Mouse (Mus musculus) intestine, postnatal 0 days (tissue): ENCODE data around the gene Elmod1. TPM values are rescaled to one million over a fixed set of nuclear protein-coding genes. Genes with fewer than 3 reads are reported as not detected.
A peak's percentile ranks its signal among the peaks of the same experiment; 100 is the strongest.
"Not testable (repeated sequence)": the region's sequence is repeated elsewhere in the genome, so short reads cannot be mapped to it uniquely, and the experiment has no call there.

Experiments used
- ATAC-seq: fragments of 200-750 bp; cut with Nextera tagmentation; 2 replicates; pipeline ENCODE4 v1.8.0; 2017; ENCODE audit warnings: mild to moderate bottlenecking, moderate TSS enrichment, moderate library complexity
- H3K27ac ChIP-seq: fragments of 300-500 bp; sonication (generic); 2 replicates; pipeline ENCODE4 v1.5.1; 2014; ENCODE audit warnings: mild to moderate bottlenecking, low read depth, low read length, moderate library complexity
- H3K27me3 ChIP-seq: fragments of 300-500 bp; sonication (generic); replicated peaks from 2 replicates; pipeline ENCODE4 v1.6.1; 2014; ENCODE audit warnings: low read length, mixed read lengths; ENCODE audit not compliant: control insufficient read depth, insufficient read depth
- H3K36me3 ChIP-seq: fragments of 300-500 bp; sonication (generic); 2 replicates; pipeline ENCODE4 v1.6.1; 2014; ENCODE audit warnings: mild to moderate bottlenecking, moderate library complexity; ENCODE audit not compliant: control insufficient read depth, insufficient read depth
- H3K4me1 ChIP-seq: fragments of 300-500 bp; sonication (generic); replicated peaks from 2 replicates; pipeline ENCODE4 v1.6.1; 2014; ENCODE audit warnings: antibody characterized with exemption, low read length, mixed read lengths; ENCODE audit not compliant: control insufficient read depth, insufficient read depth
- H3K4me2 ChIP-seq: fragments of 300-500 bp; sonication (generic); replicated peaks from 2 replicates; pipeline ENCODE4 v1.6.1; 2014; ENCODE audit warnings: low read depth, mild to moderate bottlenecking, moderate library complexity
- H3K4me3 ChIP-seq: fragments of 300-500 bp; sonication (generic); 2 replicates; pipeline ENCODE4 v1.5.1; 2014; ENCODE audit warnings: low read depth, low read length
- H3K9ac ChIP-seq: fragments of 300-500 bp; sonication (generic); 2 replicates; pipeline ENCODE4 v1.6.1; 2014; ENCODE audit warnings: mild to moderate bottlenecking, low read depth, low read length
- H3K9me3 ChIP-seq: fragments of 300-500 bp; sonication (generic); 2 replicates; pipeline ENCODE4 v1.6.1; 2016; ENCODE audit warnings: mixed run types; ENCODE audit not compliant: control insufficient read depth
- CTCF ChIP-seq: sonication (generic); IDR thresholded peaks from 2 replicates; pipeline ENCODE4 v1.5.1; 2016; ENCODE audit warnings: low read depth, mild to moderate bottlenecking, control low read depth, antibody characterized with exemption, moderate library complexity
- WGBS: fragments of 180-500 bp; shearing (Covaris S2); extraction: QIAGEN DNeasy Blood & Tissue Kit; methylation state at CpG from one replicate; pipeline ENCODE4 v1.1.7; 2014; 5-methylcytosine and 5-hydroxymethylcytosine counted together
- polyA plus RNA-seq: library from polyadenylated mRNA; unstranded; fragments of >200 nt; fragmentation: Nextera tagmentation; extraction: Ambion mirVana; gene quantifications from 2 replicates; pipeline ENCODE4 v1.2.1, GENCODE M21; 2015

Elmod1 gene
- polyA plus RNA-seq, result 0.51 and 0.55 TPM in 2 replicates

DNA sequence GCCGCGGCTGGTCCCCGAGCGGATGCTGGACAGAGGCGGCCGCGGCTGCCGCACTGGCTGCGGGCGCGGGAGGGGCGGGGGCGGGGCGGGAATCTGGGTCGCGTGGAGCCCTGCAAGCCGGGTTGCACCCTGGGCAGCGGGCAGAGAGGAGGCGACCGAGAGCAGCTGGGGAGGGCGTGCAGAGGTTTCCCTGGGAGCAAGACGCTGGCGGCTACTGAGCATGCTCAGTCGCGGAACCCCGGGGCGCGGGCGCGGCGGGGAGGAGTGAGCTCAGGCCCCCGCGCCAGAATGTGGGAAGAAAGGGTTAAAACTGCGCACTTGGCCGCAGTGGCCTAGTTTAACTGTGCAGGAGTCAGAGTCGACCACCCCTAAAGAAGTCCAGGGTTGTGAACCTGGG is at the start of gene Elmod1:
TSS of gene Elmod1 (minus strand) at position 180 of the 397 bp plus-strand sequence.
- ATAC-seq, result no peak
- no peaks in the 10 kb centered on the region for H3K4me1 ChIP-seq
- H3K4me3 ChIP-seq, result peak within 1 kb of the TSS; percentile 46
- H3K9ac ChIP-seq, result no peak within 1 kb of the TSS
- no peaks in the 10 kb centered on the region for H3K9me3 ChIP-seq
- peak within 1 kb of the TSS; percentile 76 for H3K4me2 ChIP-seq
- H3K36me3 ChIP-seq, result no peaks in the 10 kb centered on the region
- TF ChIP-seq CTCF, result peak; percentile 63
- WGBS, result under 1% methylated on average over 36 of the region's 36 CpGs
- no peak within 1 kb of the TSS for H3K27ac ChIP-seq
- H3K27me3 ChIP-seq, result peaks cover 28% of the 10 kb centered on the region

DNA sequence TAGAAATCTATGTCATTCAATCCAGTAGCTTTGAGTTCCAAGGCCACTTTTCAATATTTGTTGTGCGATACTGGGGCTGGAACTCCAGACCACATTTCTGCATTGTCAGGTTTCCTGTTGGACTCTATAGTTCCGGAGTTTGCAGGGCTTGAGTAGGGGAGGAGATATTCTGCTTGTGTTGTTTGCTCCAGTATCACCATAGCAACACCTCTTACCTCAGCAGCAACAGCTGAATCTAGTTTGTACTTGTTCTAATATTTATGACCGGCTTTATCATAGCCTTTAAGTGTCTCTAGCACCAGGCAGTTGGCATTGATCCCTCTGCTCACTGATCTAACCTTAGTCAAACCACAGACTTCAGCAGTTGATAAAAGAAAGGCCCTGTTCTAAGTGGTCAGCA is 47.7 kb upstream of the Elmod1 start:
- no peaks in the 10 kb centered on the region for H3K36me3 ChIP-seq
- no peak overlapping the region for H3K27ac ChIP-seq
- no peak for TF ChIP-seq CTCF
- H3K4me2 ChIP-seq, result no peak overlapping the region
- 34% methylated on average over 3 of the region's 3 CpGs for WGBS
- H3K27me3 ChIP-seq, result no peaks in the 10 kb centered on the region
- peak; percentile 73; the same call in 1 of the 2 replicates for ATAC-seq
- no peak overlapping the region for H3K9ac ChIP-seq
- H3K4me3 ChIP-seq, result no peak overlapping the region
- no peaks in the 10 kb centered on the region for H3K4me1 ChIP-seq
- no peaks in the 10 kb centered on the region for H3K9me3 ChIP-seq

DNA sequence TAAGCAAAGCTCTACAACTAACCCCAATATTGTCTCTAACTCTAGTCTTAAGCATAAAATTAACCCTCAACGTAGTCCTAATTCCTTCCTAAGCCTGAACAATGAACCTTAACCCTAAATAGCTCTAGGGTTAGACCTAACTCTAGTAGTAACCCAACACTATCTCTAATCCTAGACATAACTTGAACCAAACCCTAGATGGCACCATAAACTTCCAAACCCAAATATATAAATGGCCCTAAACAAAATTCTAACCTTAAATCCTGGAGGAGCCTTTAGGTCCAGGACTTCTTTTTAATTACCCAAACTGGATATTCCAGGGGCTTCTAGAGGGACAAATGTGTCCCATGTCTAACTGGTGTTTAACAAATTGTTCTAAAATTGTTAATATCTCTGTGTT is 19.4 kb upstream of the Elmod1 start:
- peak; percentile 30 for TF ChIP-seq CTCF
- Histone ChIP-seq H3K4me2 (no peak overlapping the region), H3K27ac (no peak overlapping the region), H3K9ac (no peak overlapping the region), H3K4me1 (no peaks in the 10 kb centered on the region), H3K4me3 (no peak overlapping the region), H3K27me3 (no peaks in the 10 kb centered on the region), H3K9me3 (no peaks in the 10 kb centered on the region), H3K36me3 (no peaks in the 10 kb centered on the region)
- ATAC-seq, result no peak
- WGBS, result 58% methylated on average over 1 of the region's 1 CpGs

DNA sequence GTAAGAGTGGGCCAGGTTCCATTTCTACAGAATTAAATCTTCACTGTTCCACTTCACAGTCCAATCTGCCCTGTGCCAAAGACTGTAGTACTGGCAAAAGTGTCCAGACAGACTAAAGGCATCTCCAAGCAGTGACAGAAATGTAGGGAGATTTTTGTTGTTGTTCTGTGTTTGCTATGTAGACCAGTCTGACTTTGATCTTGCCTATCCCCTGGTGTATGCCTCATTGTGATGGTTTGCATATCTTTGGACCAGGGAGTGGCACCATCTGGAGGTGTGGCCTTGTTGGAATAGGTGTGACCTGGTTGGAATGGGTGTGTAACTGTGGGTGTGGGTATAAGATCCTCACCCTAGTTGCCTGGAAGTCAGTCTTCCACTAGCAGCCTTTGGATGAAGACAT is 17.5 kb upstream of the Elmod1 start:
- H3K36me3 ChIP-seq, ATAC-seq, H3K4me1 ChIP-seq, H3K9me3 ChIP-seq, H3K27ac ChIP-seq, H3K4me3 ChIP-seq, H3K27me3 ChIP-seq, H3K4me2 ChIP-seq, H3K9ac ChIP-seq: not testable (repeated sequence)

DNA sequence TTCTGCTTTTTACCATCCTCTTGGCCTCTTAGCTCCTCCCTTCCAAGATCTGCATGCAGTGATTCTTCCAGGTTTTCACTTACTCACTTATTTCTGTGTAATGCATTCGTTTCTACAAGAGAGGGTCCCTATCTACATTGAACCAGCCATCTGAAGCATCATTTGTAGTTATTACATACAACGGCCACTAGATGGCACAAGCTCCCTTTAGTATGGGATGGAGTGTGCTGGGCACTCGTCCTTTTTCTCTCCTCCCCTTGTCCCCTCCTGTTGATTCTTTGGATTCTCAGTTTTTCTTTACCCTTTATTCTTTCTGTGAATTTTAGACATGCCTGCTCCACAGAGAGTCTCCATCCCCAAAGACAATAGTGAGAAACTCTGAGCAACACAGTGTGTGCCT is 15.8 kb upstream of the Elmod1 start:
- TF ChIP-seq CTCF, result peak; percentile 94
- Histone ChIP-seq H3K4me1 (no peaks in the 10 kb centered on the region), H3K9me3 (no peaks in the 10 kb centered on the region), H3K27me3 (no peaks in the 10 kb centered on the region), H3K27ac (no peak overlapping the region), H3K36me3 (no peaks in the 10 kb centered on the region), H3K4me2 (no peak overlapping the region), H3K9ac (no peak overlapping the region), H3K4me3 (no peak overlapping the region)
- WGBS, result 5% methylated on average over 3 of the region's 3 CpGs
- no peak for ATAC-seq

DNA sequence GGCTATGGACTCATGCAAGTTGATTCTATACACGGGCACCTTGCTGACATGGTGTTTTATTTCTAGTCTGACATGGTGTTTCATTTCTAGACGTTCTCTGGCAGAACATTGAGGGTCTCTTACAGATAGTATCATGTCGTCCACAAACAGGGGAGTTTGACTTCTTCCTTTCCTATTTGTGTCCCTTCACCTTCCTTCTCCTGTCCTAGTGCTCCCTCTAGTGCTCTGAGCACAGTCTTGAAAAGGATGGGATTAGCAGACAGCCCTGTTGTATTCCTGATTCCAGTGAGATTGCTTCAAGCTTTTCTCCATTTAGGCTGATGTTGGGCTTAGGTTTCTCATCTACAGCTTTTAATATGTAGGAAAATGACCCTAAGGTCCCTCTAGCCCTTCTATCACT is 11.9 kb upstream of the Elmod1 start:
- no peaks in the 10 kb centered on the region for H3K9me3 ChIP-seq
- no peak overlapping the region for H3K4me2 ChIP-seq
- no peak overlapping the region for H3K27ac ChIP-seq
- 36% methylated on average over 3 of the region's 3 CpGs for WGBS
- no peak overlapping the region for H3K4me3 ChIP-seq
- TF ChIP-seq CTCF, result peak; percentile 81
- no peaks in the 10 kb centered on the region for H3K4me1 ChIP-seq
- no peaks in the 10 kb centered on the region for H3K36me3 ChIP-seq
- no peak for ATAC-seq
- H3K9ac ChIP-seq, result no peak overlapping the region
- H3K27me3 ChIP-seq, result no peaks in the 10 kb centered on the region

DNA sequence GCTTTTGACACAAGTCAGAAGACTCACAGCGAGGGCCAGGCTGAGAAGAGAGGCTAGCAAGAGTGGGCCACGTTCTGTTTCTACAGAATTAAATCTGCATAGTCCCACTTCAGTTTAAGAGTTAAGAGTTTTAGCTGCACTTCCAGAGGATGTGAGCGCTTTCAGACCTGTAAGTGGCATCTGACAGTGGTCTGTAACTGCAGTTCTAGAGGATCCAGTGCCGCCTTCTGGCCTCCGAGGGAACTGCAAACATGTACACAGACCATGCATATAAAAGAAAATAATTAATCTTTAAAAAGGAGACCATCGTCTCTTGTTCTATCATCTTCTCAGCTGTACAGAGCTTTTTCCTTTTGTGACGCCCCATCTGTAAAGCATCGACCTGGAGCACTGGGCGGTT is 9.8 kb upstream of the Elmod1 start:
- Histone ChIP-seq H3K4me1 (no peaks in the 10 kb centered on the region), H3K27ac (no peak overlapping the region), H3K36me3 (no peaks in the 10 kb centered on the region), H3K9me3 (no peaks in the 10 kb centered on the region), H3K9ac (no peak overlapping the region), H3K27me3 (no peaks in the 10 kb centered on the region), H3K4me2 (no peak overlapping the region), H3K4me3 (no peak overlapping the region)
- peak; percentile 73 for TF ChIP-seq CTCF
- WGBS, result 31% methylated on average over 9 of the region's 9 CpGs
- ATAC-seq, result no peak
